Mouse (Mus musculus) G1E (cell line): Measurements from ENCODE around the gene Plk5.

ENCODE experiments used
- CTCF ChIP-seq: IDR thresholded peaks from 2 replicates; pipeline ENCODE4 v1.5.1; 2012; ENCODE audit warnings: low read depth, low read length, inconsistent platforms, mixed read lengths
- GATA1 ChIP-seq: IDR thresholded peaks from 2 replicates; pipeline ENCODE4 v1.6.1; 2012; ENCODE audit warnings: borderline replicate concordance, low read length, inconsistent platforms, mixed read lengths
- GATA2 ChIP-seq: IDR thresholded peaks from 2 replicates; pipeline ENCODE4 v1.6.1; 2012; ENCODE audit warnings: low read depth, low read length, inconsistent platforms, borderline replicate concordance
- POLR2AphosphoS5 ChIP-seq: IDR thresholded peaks from 2 replicates; pipeline ENCODE4 v1.6.1; 2012; ENCODE audit warnings: low read depth, low read length, inconsistent platforms; ENCODE audit not compliant: insufficient replicate concordance
- TAL1 ChIP-seq: conservative IDR thresholded peaks from 2 replicates; pipeline ENCODE4 v1.6.1; 2012; ENCODE audit warnings: low read depth, low read length, inconsistent platforms, mixed read lengths

GRCm38 (mm10) chr10:80399191-80399972 lies 43.1 kb downstream of the Plk5 start, which contains the start of gene Mbd3:
- no peak for TF ChIP-seq CTCF
- peak; percentile 60; the same call in 1 of the 2 replicates for TF ChIP-seq POLR2AphosphoS5
- no peak for TF ChIP-seq GATA1
- TF ChIP-seq TAL1 = no peak
- TF ChIP-seq GATA2 = no peak
